Mouse (Mus musculus) erythroblast, embryonic 14.5 days (primary cell): ENCODE measurements around the gene Fam227a. TPM values are rescaled to one million over a fixed set of nuclear protein-coding genes. Genes with fewer than 3 reads are reported as not detected.
A peak's percentile ranks its signal among the peaks of the same experiment; 100 is the strongest.

ENCODE experiments used
- H3K27me3 ChIP-seq: 2 replicates; pipeline ENCODE4 v1.6.1; 2012; ENCODE audit warnings: inconsistent platforms; ENCODE audit not compliant: control insufficient read depth
- H3K36me3 ChIP-seq: 2 replicates; pipeline ENCODE4 v1.6.1; 2012; ENCODE audit warnings: mild to moderate bottlenecking, inconsistent platforms; ENCODE audit not compliant: control insufficient read depth
- H3K4me1 ChIP-seq: 2 replicates; pipeline ENCODE4 v1.6.1; 2012; ENCODE audit warnings: inconsistent platforms; ENCODE audit not compliant: control insufficient read depth
- H3K4me3 ChIP-seq: replicated peaks from 2 replicates; pipeline ENCODE3; 2012; ENCODE audit warnings: moderate library complexity, mild to moderate bottlenecking, inconsistent platforms
- H3K9me3 ChIP-seq: 2 replicates; pipeline ENCODE4 v1.6.1; 2012; ENCODE audit warnings: low read length, inconsistent platforms, mixed read lengths; ENCODE audit not compliant: control insufficient read depth
- GATA1 ChIP-seq: IDR thresholded peaks from 2 replicates; pipeline ENCODE4 v1.6.1; 2012; ENCODE audit warnings: low read length, inconsistent platforms, mixed read lengths
- TAL1 ChIP-seq: IDR thresholded peaks from 3 replicates; pipeline ENCODE4 v1.6.1; 2012; ENCODE audit warnings: low read length, inconsistent platforms, mixed read lengths
- polyA plus RNA-seq: library from polyadenylated mRNA; stranded (reverse); fragments of >175 nt; gene quantifications from 2 replicates; pipeline ENCODE4 v1.2.3, GENCODE M21; 2012

Gene Fam227a
- polyA plus RNA-seq, 1 experiment = not detected

DNA sequence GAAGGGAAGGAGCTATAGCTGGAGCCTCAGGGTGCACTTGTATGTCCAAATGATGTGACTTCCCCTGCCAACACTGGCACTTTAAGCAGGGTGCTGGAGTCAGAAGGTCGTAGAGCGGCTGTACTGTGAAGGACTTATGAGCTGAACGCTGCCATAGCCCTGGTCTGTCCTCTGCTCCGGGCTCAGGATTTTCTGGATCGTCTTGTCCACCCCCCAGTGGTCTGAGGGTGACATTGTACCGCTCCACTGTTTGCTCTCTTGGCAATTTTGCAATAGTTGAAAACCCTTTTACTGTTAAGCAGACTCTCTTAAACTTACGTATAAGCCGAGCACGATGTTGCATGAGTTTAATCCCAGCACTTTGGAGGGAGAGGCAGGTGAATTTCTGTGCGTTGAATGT, 10.4 kb upstream of the Fam227a start:
- no peaks in the 10 kb centered on the region for H3K27me3 ChIP-seq
- H3K36me3 ChIP-seq = peaks cover 50% of the 10 kb centered on the region
- no peak overlapping the region for H3K4me3 ChIP-seq
- no peak for TF ChIP-seq GATA1
- TF ChIP-seq TAL1 = no peak
- H3K9me3 ChIP-seq = no peaks in the 10 kb centered on the region
- peaks cover 22% of the 10 kb centered on the region for H3K4me1 ChIP-seq

DNA sequence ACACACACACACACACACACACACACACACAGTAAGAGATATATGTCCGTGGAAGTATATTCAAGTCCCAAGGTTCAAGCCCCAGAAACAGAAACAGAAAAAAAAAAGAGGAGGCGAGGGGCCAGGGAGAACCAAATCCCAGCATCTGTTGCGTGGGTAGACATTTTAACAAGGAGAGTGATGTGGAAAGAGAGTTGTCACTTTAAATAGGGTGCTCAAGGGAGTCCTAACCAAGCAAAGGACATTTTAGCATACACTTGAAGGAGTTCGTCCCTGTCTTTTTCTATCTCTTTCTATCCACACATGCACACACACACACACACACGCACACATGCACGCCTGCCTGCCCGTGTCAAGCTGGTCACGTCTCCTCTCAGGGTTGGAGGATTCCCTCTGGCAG, 5.9 kb upstream of the Fam227a start:
- Histone ChIP-seq H3K9me3 (peaks cover 4% of the 10 kb centered on the region), H3K36me3 (peaks cover 42% of the 10 kb centered on the region), H3K4me1 (peaks cover 11% of the 10 kb centered on the region), H3K27me3 (no peaks in the 10 kb centered on the region), H3K4me3 (no peak overlapping the region)
- TF ChIP-seq GATA1 = no peak
- TF ChIP-seq TAL1 = no peak

DNA sequence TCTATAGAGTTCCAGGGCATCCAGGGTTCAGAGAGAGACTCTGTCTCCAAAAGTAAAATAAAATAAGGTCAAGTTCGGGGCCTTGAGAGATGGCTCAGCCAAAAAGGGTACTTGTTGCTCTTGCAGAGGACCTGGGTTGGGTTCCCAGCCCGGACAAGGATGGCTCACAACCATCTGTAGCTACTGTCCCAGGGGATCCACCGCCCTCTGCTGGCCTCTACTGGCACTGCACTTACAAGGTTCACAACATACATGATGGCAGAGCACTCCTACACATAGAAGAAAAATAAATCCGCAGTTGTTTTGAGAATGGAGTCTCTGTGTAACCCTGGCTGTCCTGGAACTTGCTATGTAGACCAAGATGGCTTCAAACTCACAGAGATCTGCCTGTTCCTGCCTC, 3.1 kb upstream of the Fam227a start:
- Histone ChIP-seq H3K4me3 (no peak overlapping the region), H3K9me3 (peaks cover 4% of the 10 kb centered on the region), H3K27me3 (no peaks in the 10 kb centered on the region), H3K36me3 (peaks cover 33% of the 10 kb centered on the region), H3K4me1 (peaks cover 30% of the 10 kb centered on the region)
- TF ChIP-seq TAL1 = no peak
- no peak for TF ChIP-seq GATA1

DNA sequence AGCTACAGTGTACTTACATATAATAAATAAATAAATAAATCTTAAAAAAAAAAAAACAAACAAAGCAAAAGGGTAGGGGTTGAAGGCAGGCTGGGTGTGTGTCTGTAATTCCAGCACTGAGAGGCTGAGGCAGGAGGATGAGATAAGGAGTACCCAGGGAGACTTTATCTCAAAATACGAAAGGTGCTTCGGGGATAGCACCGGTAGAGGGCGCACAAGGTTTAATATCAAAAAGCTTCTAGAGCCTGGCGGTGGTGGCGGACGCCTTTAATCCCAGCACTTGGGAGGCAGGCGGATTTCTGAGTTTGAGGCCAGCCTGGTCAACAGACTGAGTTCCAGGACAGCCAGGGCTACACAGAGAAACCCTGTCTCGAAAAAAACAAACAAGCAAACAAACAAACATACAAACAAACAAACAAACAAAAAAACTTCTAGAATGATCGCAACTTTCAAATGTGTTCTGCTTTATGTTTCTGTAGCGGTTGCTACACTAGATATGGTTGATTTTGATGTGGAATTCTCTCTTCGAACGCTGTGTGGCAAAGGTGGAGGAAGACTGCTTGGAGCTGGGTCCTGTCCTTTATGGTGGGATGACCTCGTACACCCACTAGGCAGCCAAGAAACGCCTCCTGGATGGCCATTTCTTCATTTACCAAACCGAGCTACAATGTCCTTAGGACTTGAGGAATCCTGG, 772 bp downstream of the Fam227a start:
- Histone ChIP-seq H3K4me3 (peak overlapping the region; percentile 83), H3K36me3 (peaks cover 14% of the 10 kb centered on the region), H3K9me3 (peaks cover 4% of the 10 kb centered on the region), H3K27me3 (no peaks in the 10 kb centered on the region), H3K4me1 (peaks cover 30% of the 10 kb centered on the region)
- TF ChIP-seq GATA1 (peak; percentile 55; the same call in 1 of the 2 replicates), TAL1 (no peak)

DNA sequence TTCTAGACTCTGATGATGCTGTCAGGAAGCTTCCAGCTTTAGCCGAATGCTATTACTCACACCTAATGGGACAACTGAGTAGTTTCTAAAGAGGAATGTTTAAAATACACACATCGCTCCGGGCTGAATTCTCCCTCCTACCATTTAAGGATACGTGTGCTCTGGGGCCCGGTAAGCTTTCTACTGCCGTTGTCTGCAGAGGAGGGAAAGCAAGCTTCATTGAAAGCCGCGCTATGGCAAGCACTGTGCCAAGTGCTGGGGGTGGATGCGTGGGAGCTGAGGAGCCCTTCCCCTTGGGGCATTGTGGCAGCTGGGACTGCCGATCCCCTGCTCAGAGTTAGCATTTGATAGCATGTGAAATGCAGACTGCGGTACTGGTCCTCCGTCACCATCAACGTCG, 2.3 kb downstream of the Fam227a start:
- H3K4me1 ChIP-seq = peaks cover 30% of the 10 kb centered on the region
- no peaks in the 10 kb centered on the region for H3K27me3 ChIP-seq
- peaks cover 3% of the 10 kb centered on the region for H3K36me3 ChIP-seq
- no peak overlapping the region for H3K4me3 ChIP-seq
- no peak for TF ChIP-seq GATA1
- no peak for TF ChIP-seq TAL1
- no peaks in the 10 kb centered on the region for H3K9me3 ChIP-seq

DNA sequence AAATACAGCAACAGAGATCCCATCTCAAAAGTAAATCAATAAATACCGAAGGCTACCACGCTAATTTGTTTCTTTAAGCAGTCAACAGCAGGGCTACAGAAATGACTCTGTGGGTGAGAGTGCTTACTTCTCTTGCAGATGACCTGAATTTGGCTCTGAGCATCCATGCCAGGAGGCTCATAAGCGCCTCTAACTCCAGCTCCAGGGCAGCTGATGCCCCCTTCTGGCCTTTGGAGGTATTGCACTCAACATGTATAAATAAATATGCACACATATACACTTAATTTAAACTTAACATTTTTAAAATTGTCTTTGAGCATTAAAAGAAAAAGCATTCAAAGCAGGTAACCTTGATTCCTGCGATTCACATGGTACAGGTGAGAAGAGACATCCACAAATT, 7.3 kb downstream of the Fam227a start:
- no peak for TF ChIP-seq GATA1
- TF ChIP-seq TAL1 = no peak
- Histone ChIP-seq H3K27me3 (no peaks in the 10 kb centered on the region), H3K4me3 (no peak overlapping the region), H3K9me3 (no peaks in the 10 kb centered on the region), H3K36me3 (no peaks in the 10 kb centered on the region), H3K4me1 (no peaks in the 10 kb centered on the region; the same call in 1 of the 2 replicates)

DNA sequence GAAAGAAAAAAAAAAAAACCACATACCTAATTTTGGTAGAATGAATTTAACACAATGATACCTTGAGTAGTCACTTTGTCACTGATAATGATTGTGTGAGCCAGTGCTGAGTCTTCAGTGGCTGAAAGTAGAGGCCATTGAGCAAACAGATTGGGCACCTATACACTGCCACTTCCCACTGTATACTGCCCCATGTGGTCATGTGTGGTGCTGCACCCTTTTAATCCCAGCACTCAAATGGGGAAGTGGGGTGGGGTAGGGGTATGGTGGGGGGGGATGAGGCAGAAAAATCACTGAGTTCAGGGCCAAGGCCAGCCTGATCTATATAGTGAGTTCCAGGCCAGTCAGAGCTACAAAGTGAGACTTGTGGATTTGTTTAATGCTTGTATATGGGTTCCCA, 8.2 kb downstream of the Fam227a start:
- H3K27me3 ChIP-seq = no peaks in the 10 kb centered on the region
- peaks cover 2% of the 10 kb centered on the region; the same call in 1 of the 2 replicates for H3K4me1 ChIP-seq
- no peaks in the 10 kb centered on the region for H3K9me3 ChIP-seq
- no peak for TF ChIP-seq TAL1
- TF ChIP-seq GATA1 = no peak
- H3K36me3 ChIP-seq = no peaks in the 10 kb centered on the region
- H3K4me3 ChIP-seq = no peak overlapping the region

DNA sequence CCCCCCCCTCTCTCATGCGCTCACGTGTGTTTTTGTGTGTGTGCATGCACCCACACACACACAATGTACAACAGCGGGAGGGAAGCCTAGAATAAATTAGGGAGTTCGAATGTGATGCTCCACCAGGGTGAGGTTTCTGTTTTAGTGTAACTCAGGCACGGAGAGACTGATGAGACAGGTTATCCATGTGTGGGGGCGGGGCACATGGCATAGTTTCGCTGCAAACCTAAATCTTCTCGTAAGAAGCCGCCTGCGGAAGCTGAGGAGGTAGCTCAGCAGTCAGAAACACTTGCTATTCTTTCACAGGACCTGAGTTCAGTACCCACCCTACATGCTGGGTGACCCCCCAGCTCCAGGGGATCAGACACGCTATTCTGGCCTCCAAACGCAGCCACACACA, 10.6 kb downstream of the Fam227a start:
- TF ChIP-seq TAL1 (no peak), GATA1 (no peak)
- no peak overlapping the region for H3K4me3 ChIP-seq
- no peaks in the 10 kb centered on the region for H3K27me3 ChIP-seq
- peaks cover 3% of the 10 kb centered on the region; the same call in 1 of the 2 replicates for H3K4me1 ChIP-seq
- no peaks in the 10 kb centered on the region for H3K36me3 ChIP-seq
- H3K9me3 ChIP-seq = no peaks in the 10 kb centered on the region

DNA sequence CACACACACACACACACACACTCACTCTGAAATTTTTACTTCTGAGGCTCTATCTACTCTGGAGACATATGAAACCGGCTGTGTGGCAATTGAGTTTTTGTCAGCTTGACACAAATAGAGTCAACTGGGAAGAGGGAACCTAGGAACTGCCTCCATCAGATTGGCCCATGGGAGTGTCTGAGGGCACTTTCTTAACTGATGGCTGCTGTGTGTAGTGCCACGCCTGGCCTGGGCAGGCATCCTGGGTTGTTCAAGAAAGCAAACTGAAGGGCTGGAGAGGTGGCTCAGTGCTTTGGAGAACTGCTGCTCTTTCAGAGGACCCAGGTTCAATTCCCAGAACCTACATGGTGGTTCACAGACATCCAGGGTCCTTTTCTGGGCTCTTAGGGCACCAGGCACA, 13.3 kb downstream of the Fam227a start:
- H3K4me3 ChIP-seq = no peak overlapping the region
- H3K27me3 ChIP-seq = no peaks in the 10 kb centered on the region; the same call in 1 of the 2 replicates
- no peak for TF ChIP-seq GATA1
- H3K4me1 ChIP-seq = peaks cover 3% of the 10 kb centered on the region; the same call in 1 of the 2 replicates
- no peaks in the 10 kb centered on the region for H3K36me3 ChIP-seq
- H3K9me3 ChIP-seq = no peaks in the 10 kb centered on the region

DNA sequence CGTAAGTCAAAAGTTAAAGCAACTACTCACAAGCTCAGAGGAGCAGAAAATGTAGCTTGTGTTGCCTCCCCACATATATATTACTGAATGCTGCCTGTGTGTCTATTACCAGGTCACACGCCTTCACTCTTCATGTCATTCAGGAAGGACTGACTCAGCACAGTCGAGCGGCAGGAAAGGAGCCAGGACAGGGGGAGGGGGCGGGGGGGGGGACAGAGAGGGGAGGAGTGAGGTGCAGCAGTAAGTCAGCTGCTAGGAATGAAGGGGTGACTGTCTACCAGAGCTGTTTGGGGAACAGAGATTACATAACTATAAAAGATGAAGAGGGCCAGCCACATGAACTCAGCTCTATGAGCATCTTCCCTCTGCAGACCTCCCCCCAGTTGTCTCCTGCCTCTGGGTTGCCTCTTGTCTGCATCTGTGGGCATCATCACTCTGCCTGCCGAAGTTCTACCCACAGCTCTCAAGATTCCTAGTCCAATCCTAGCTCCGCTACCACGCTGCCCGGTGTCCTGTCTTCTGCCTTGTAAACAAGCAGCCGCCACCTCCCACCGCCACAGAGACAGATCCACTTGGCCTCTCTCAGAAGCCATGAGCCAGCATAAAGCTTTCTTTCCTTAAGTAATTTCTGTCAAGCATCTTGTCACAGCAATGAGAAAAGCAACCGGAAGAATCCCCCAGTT, 17.5 kb downstream of the Fam227a start:
- TF ChIP-seq GATA1 (no peak), TAL1 (no peak)
- H3K36me3 ChIP-seq = no peaks in the 10 kb centered on the region
- peaks cover 7% of the 10 kb centered on the region for H3K4me1 ChIP-seq
- no peak overlapping the region for H3K4me3 ChIP-seq
- H3K9me3 ChIP-seq = no peaks in the 10 kb centered on the region
- no peaks in the 10 kb centered on the region; the same call in 1 of the 2 replicates for H3K27me3 ChIP-seq
